Mouse (Mus musculus): ENCODE data around the gene Ncam1. TPM values are rescaled to one million over a fixed set of nuclear protein-coding genes. Genes with fewer than 3 reads are reported as not detected.

The Ncam1 gene
- polyA plus RNA-seq (2015; fragmentation: Nextera tagmentation; extraction: Ambion mirVana), result 600 and 646 TPM in 2 replicates

DNA sequence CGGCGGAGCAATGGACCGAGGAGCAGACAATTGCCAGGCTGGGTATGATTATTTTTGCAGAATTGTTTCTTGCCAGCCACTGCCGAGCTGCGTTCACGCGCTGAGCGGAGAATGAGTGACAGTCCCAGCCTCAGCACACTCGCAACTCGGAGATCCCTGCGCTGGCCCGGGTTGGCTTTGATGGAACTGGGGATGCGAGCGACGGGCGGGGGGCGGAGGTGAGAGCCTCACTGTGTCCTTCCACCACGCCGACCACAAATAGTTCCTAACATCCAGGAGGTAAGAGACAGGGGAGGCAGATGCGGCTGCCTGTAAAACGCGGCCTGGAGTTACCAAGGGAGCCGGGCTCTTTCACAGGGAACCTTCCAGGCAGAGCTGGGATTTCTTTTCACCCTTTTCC, at the start of gene Ncam1:
Gene Ncam1 (minus strand): TSS at position 120 of the 400 bp plus-strand sequence.
- peak within 1 kb of the TSS; percentile 66 for H3K4me2 ChIP-seq (ENCODE audit: low read length)
- peak; percentile 74 for ATAC-seq
- H3K9me3 ChIP-seq (replicated peaks; ENCODE audit: control insufficient read depth, low read length, poor library complexity, severe bottlenecking), result no peaks in the 10 kb centered on the region
- H3K9ac ChIP-seq (ENCODE audit: low read depth, low read length), result peak within 1 kb of the TSS; percentile 100
- H3K27me3 ChIP-seq (ENCODE audit: control insufficient read depth, insufficient read depth, low read depth, low read length), result no peaks in the 10 kb centered on the region
- H3K4me3 ChIP-seq (ENCODE audit: low read depth, low read length), result peak within 1 kb of the TSS; percentile 99
- under 1% methylated on average over 23 of the region's 23 CpGs for WGBS
- H3K36me3 ChIP-seq (ENCODE audit: control insufficient read depth, insufficient read depth, low read length), result no peaks in the 10 kb centered on the region
- peak within 1 kb of the TSS; percentile 99 for H3K27ac ChIP-seq (ENCODE audit: low read length)
- peaks cover 25% of the 10 kb centered on the region for H3K4me1 ChIP-seq (ENCODE audit: control insufficient read depth, insufficient read depth, low read length)

DNA sequence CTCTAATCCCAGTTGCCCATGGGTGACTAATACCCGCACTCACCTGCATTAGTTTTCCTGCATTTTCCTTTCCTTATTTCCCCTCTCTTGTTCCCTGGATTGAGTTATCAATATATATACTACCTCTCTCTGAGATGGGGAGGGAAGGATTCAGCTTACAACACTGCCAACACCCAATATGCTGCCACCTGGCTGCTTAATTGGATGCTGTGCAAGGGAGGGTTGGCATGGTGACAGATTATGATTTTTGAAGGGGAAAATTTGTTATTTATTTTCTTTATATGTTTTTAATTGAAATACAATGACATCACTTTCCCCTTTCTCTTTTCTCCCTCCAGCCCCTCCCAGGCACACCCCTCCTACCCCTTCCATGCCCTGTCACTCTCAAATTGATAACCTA, 35.3 kb upstream of the Ncam1 start:
- 95% methylated on average over 1 of the region's 1 CpGs for WGBS

DNA sequence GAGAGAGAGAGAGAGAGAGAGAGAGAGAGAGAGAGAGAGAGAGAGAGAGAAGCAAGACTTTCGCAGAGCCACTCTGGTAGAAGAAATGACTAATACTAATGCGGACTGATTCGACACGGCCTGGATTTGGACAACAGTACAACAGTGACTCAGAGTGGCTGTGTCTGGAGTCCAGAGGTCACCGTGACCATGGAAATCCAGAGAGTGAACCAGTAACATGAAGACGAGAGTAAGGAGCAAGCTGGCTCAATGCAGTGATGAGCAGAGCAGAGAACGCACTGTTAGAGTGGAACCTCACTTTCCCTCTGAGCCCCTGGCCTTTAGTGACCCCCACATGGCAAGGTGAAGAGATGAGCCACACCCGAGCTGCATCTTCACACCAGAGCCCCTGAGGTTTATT, 28.9 kb upstream of the Ncam1 start:
- Histone ChIP-seq H3K36me3 (ENCODE audit: control insufficient read depth, insufficient read depth, low read length) (no peaks in the 10 kb centered on the region), H3K27me3 (ENCODE audit: control insufficient read depth, insufficient read depth, low read depth, low read length) (no peaks in the 10 kb centered on the region), H3K4me1 (ENCODE audit: control insufficient read depth, insufficient read depth, low read length) (no peaks in the 10 kb centered on the region), H3K9ac (ENCODE audit: low read depth, low read length) (no peak overlapping the region), H3K4me3 (ENCODE audit: low read depth, low read length) (no peak overlapping the region), H3K9me3 (replicated peaks; ENCODE audit: control insufficient read depth, low read length, poor library complexity, severe bottlenecking) (no peaks in the 10 kb centered on the region), H3K4me2 (ENCODE audit: low read length) (no peak overlapping the region), H3K27ac (ENCODE audit: low read length) (no peak overlapping the region)
- 96% methylated on average over 8 of the region's 8 CpGs for WGBS
- no peak for ATAC-seq

More for the DNA sequence above, 35.3 kb upstream of the Ncam1 start:
- Histone ChIP-seq H3K4me3 (ENCODE audit: low read depth, low read length) (no peak overlapping the region), H3K27ac (ENCODE audit: low read length) (no peak overlapping the region), H3K4me1 (ENCODE audit: control insufficient read depth, insufficient read depth, low read length) (no peaks in the 10 kb centered on the region), H3K9ac (ENCODE audit: low read depth, low read length) (no peak overlapping the region), H3K36me3 (ENCODE audit: control insufficient read depth, insufficient read depth, low read length) (no peaks in the 10 kb centered on the region), H3K27me3 (ENCODE audit: control insufficient read depth, insufficient read depth, low read depth, low read length) (no peaks in the 10 kb centered on the region), H3K4me2 (ENCODE audit: low read length) (no peak overlapping the region), H3K9me3 (replicated peaks; ENCODE audit: control insufficient read depth, low read length, poor library complexity, severe bottlenecking) (no peaks in the 10 kb centered on the region)
- ATAC-seq, result no peak

DNA sequence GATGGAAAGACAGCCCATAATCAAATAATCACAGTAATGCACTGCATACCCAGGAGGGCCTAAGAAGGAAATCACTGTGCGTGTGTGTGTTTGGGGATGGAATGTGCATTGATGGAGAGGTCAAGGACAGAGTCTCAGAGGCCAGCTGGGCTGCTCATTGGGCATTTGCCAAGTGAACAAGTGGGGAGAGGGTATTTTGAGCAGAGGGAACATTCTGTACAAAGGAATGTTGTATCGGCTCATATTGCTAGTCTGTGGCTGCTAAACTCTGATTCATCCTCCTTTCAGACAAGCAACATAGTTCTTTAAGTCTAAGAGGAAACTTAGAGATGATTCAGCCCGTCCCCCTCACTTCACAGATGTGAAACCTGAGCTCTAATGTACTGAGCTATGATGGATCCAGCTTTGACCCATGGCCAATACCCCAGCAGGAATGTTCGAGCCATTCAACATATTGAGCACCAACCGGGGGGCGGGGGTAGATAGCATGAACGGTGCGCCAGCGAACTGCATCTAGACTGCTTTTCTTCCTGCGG, 17.5 kb upstream of the Ncam1 start:
- Histone ChIP-seq H3K27me3 (ENCODE audit: control insufficient read depth, insufficient read depth, low read depth, low read length) (no peaks in the 10 kb centered on the region), H3K9ac (ENCODE audit: low read depth, low read length) (no peak overlapping the region), H3K4me2 (ENCODE audit: low read length) (no peak overlapping the region), H3K27ac (ENCODE audit: low read length) (no peak overlapping the region), H3K4me3 (ENCODE audit: low read depth, low read length) (no peak overlapping the region), H3K36me3 (ENCODE audit: control insufficient read depth, insufficient read depth, low read length) (no peaks in the 10 kb centered on the region), H3K9me3 (replicated peaks; ENCODE audit: control insufficient read depth, low read length, poor library complexity, severe bottlenecking) (no peaks in the 10 kb centered on the region), H3K4me1 (ENCODE audit: control insufficient read depth, insufficient read depth, low read length) (peaks cover 3% of the 10 kb centered on the region; the same call in 1 of the 2 replicates)
- 61% methylated on average over 10 of the region's 10 CpGs for WGBS
- ATAC-seq, result no peak

DNA sequence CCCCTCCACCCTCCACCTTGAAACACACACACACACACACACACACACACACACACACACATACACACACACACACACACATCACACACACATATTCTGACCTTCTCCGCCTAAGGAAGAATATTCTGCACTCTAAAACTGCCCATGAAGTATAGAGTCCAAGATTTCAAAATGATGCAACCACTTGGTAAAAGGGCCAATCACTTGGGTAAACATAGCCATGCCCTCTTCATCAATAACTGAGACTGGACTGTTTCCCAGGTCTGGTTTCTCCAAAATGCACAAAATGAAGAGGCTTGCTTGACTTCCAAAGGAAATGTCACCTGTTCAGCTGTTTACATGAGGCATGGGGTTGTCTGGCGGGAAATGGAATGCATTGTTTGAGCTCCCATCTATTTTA, 15.7 kb upstream of the Ncam1 start:
- no peaks in the 10 kb centered on the region for H3K9me3 ChIP-seq (replicated peaks; ENCODE audit: control insufficient read depth, low read length, poor library complexity, severe bottlenecking)
- H3K27me3 ChIP-seq (ENCODE audit: control insufficient read depth, insufficient read depth, low read depth, low read length), result no peaks in the 10 kb centered on the region
- no peak for ATAC-seq
- no peak overlapping the region for H3K4me3 ChIP-seq (ENCODE audit: low read depth, low read length)
- no peak overlapping the region for H3K27ac ChIP-seq (ENCODE audit: low read length)
- H3K36me3 ChIP-seq (ENCODE audit: control insufficient read depth, insufficient read depth, low read length), result no peaks in the 10 kb centered on the region
- no peak overlapping the region for H3K9ac ChIP-seq (ENCODE audit: low read depth, low read length)
- WGBS, result 94% methylated on average over 2 of the region's 2 CpGs
- peaks cover 3% of the 10 kb centered on the region; the same call in 1 of the 2 replicates for H3K4me1 ChIP-seq (ENCODE audit: control insufficient read depth, insufficient read depth, low read length)
- H3K4me2 ChIP-seq (ENCODE audit: low read length), result no peak overlapping the region

DNA sequence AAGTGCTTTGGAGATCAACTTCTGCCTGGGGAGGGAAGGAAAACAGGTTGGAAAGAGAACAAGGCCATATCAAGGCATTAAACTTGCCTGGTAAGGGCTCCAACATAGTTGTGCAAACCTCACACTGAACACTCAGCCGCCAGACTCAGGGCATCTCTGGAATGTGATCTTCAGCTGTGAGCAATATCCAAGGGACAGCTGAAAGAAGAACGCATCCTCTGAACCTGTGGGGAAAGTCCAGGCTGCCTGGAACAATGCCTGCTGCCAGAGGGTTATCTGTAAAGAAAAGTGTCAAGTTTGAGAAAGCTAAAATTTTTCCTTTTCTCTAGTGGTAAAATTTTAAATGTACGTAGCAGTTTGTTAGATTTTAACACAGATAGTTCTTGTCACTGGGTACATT, 4.5 kb upstream of the Ncam1 start:
- no peaks in the 10 kb centered on the region for H3K36me3 ChIP-seq (ENCODE audit: control insufficient read depth, insufficient read depth, low read length)

DNA sequence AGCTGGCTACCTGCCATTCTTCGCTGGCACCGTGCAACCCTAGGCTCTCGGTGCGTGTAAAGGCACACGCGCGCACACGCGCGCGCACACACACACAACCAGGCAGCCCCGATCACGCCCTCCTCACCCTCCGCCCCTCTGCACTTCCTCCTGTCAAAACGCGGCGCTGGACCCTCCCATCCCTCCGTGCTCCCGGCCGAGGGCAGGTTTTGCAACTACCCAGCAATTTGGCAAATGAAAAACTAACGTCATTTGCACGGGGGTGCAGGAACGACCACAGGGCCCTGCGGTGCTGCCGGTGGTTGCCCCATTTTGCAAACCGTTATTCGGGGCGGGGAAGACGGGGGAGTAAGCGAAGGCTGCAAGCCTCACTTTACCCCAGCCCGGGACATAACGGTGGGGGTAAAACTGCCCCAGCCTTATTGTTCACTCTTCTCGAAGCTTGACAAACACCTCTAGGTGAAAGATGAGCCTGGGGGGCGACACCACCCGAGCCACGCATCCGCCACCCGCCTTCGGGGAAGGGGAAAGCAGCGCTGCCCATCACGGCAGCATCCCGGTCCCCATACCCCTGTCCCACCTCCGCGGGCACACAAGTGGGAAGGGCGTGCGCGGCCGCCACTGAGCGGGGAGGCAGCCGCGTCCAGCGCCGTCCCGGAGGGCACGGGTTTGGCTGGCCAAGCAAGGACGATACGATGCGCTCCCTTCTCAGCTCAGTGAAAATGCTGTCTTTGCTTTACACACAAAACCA, 729 bp downstream of the Ncam1 start:
- peak overlapping the region; percentile 99 for H3K4me3 ChIP-seq (ENCODE audit: low read depth, low read length)
- H3K27ac ChIP-seq (ENCODE audit: low read length), result peak overlapping the region; percentile 99
- no peaks in the 10 kb centered on the region for H3K9me3 ChIP-seq (replicated peaks; ENCODE audit: control insufficient read depth, low read length, poor library complexity, severe bottlenecking)
- H3K4me1 ChIP-seq (ENCODE audit: control insufficient read depth, insufficient read depth, low read length), result peaks cover 33% of the 10 kb centered on the region
- 0% methylated on average over 58 of the region's 58 CpGs for WGBS
- H3K9ac ChIP-seq (ENCODE audit: low read depth, low read length), result peak overlapping the region; percentile 100
- H3K4me2 ChIP-seq (ENCODE audit: low read length), result peak overlapping the region; percentile 66
- no peaks in the 10 kb centered on the region for H3K36me3 ChIP-seq (ENCODE audit: control insufficient read depth, insufficient read depth, low read length)
- peak; percentile 85 for ATAC-seq
- H3K27me3 ChIP-seq (ENCODE audit: control insufficient read depth, insufficient read depth, low read depth, low read length), result no peaks in the 10 kb centered on the region

More for the DNA sequence above, 4.5 kb upstream of the Ncam1 start:
- Histone ChIP-seq H3K9ac (ENCODE audit: low read depth, low read length) (no peak overlapping the region), H3K9me3 (replicated peaks; ENCODE audit: control insufficient read depth, low read length, poor library complexity, severe bottlenecking) (no peaks in the 10 kb centered on the region), H3K4me3 (ENCODE audit: low read depth, low read length) (no peak overlapping the region), H3K4me1 (ENCODE audit: control insufficient read depth, insufficient read depth, low read length) (peaks cover 7% of the 10 kb centered on the region; the same call in 1 of the 2 replicates), H3K27ac (ENCODE audit: low read length) (no peak overlapping the region), H3K27me3 (ENCODE audit: control insufficient read depth, insufficient read depth, low read depth, low read length) (no peaks in the 10 kb centered on the region), H3K4me2 (ENCODE audit: low read length) (no peak overlapping the region)
- ATAC-seq, result no peak
- 72% methylated on average over 3 of the region's 3 CpGs for WGBS

DNA sequence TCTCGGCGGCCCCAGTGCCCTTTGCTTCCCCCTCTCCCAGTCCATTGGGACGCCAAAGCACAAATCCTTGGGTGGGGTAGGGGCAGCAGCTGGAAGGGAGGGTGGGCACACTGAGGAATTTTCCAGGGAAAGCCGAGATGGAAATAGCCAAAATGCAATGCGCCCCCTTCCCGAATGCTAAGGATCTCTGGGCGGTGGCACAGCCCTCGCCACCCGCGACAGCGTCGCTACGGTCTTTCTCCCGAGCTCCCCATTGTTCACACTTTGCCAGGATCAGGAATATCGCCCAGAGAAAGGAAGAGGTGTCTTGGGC, 1.3 kb downstream of the Ncam1 start:
- Histone ChIP-seq H3K4me2 (ENCODE audit: low read length) (peak overlapping the region; percentile 66), H3K4me3 (ENCODE audit: low read depth, low read length) (peak overlapping the region; percentile 99), H3K9me3 (replicated peaks; ENCODE audit: control insufficient read depth, low read length, poor library complexity, severe bottlenecking) (no peaks in the 10 kb centered on the region), H3K27ac (ENCODE audit: low read length) (peak overlapping the region; percentile 99), H3K9ac (ENCODE audit: low read depth, low read length) (peak overlapping the region; percentile 100), H3K4me1 (ENCODE audit: control insufficient read depth, insufficient read depth, low read length) (peaks cover 38% of the 10 kb centered on the region), H3K36me3 (ENCODE audit: control insufficient read depth, insufficient read depth, low read length) (no peaks in the 10 kb centered on the region), H3K27me3 (ENCODE audit: control insufficient read depth, insufficient read depth, low read depth, low read length) (no peaks in the 10 kb centered on the region)
- WGBS, result 0% methylated on average over 15 of the region's 15 CpGs
- ATAC-seq, result no peak

All from midbrain, embryonic 16.5 days (tissue).